Mouse (Mus musculus): ENCODE measurements at regions not wholly inside any gene's neighbourhood (a gene's known extent, or its start where the extent isn't known, plus 50 kb on each side); places are given as distances from the start of the nearest gene placed in this dataset.

- Histone ChIP-seq H3K4me2 (ENCODE audit: low read depth, low read length) (no peak overlapping the region), H3K4me3 (ENCODE audit: low read length) (no peak overlapping the region), H3K9me3 (ENCODE audit: low read length) (no peaks in the 10 kb centered on the region), H3K4me1 (ENCODE audit: insufficient read depth, low read length) (no peaks in the 10 kb centered on the region), H3K27me3 (ENCODE audit: insufficient read depth, low read length) (no peaks in the 10 kb centered on the region), H3K9ac (replicated peaks; ENCODE audit: low read length) (no peak overlapping the region), H3K36me3 (ENCODE audit: insufficient read depth, low read length) (no peaks in the 10 kb centered on the region), H3K27ac (no peak overlapping the region)
- ATAC-seq = peak; percentile 32; the same call in 1 of the 2 replicates
- 60% methylated on average over 5 of the region's 5 CpGs for WGBS
- DNase-seq (ENCODE audit: low spot score) = peak; percentile 25
- no peak for TF ChIP-seq CTCF (IDR thresholded peaks at IDR 0.05; ENCODE audit: low read depth)
Measured at GRCm38 (mm10) chr1:169819404-169819949, 72.0 kb upstream of the Rgs4 start.

GRCm38 (mm10) chr1:169816939-169817338 is 69.5 kb upstream of the Rgs4 start:
- 53% methylated on average over 6 of the region's 6 CpGs for WGBS
- H3K36me3 ChIP-seq (ENCODE audit: insufficient read depth, low read length) = no peaks in the 10 kb centered on the region
- no peak for DNase-seq (ENCODE audit: low spot score)
- H3K27ac ChIP-seq = no peak overlapping the region
- no peaks in the 10 kb centered on the region for H3K27me3 ChIP-seq (ENCODE audit: insufficient read depth, low read length)
- no peaks in the 10 kb centered on the region for H3K9me3 ChIP-seq (ENCODE audit: low read length)
- H3K4me2 ChIP-seq (ENCODE audit: low read depth, low read length) = no peak overlapping the region
- H3K9ac ChIP-seq (replicated peaks; ENCODE audit: low read length) = no peak overlapping the region
- ATAC-seq = no peak
- TF ChIP-seq CTCF (IDR thresholded peaks at IDR 0.05; ENCODE audit: low read depth) = no peak
- H3K4me3 ChIP-seq (ENCODE audit: low read length) = no peak overlapping the region
- no peaks in the 10 kb centered on the region for H3K4me1 ChIP-seq (ENCODE audit: insufficient read depth, low read length)

- Histone ChIP-seq H3K27me3 (ENCODE audit: insufficient read depth, low read length) (no peaks in the 10 kb centered on the region), H3K4me2 (ENCODE audit: low read depth, low read length) (no peak overlapping the region), H3K9ac (replicated peaks; ENCODE audit: low read length) (no peak overlapping the region), H3K36me3 (ENCODE audit: insufficient read depth, low read length) (no peaks in the 10 kb centered on the region), H3K9me3 (ENCODE audit: low read length) (no peaks in the 10 kb centered on the region), H3K4me3 (ENCODE audit: low read length) (no peak overlapping the region), H3K4me1 (ENCODE audit: insufficient read depth, low read length) (no peaks in the 10 kb centered on the region), H3K27ac (no peak overlapping the region)
- TF ChIP-seq CTCF (IDR thresholded peaks at IDR 0.05; ENCODE audit: low read depth) = no peak
- 58% methylated on average over 9 of the region's 9 CpGs for WGBS
- DNase-seq (ENCODE audit: low spot score) (peak; percentile 33), ATAC-seq (peak; percentile 45; the same call in 1 of the 2 replicates)
Measured at GRCm38 (mm10) chr1:169812512-169813101, 65.2 kb upstream of the Rgs4 start.

GRCm38 (mm10) chr1:169803428-169804138 is 56.1 kb upstream of the Rgs4 start:
- WGBS = 80% methylated on average over 4 of the region's 4 CpGs
- no peaks in the 10 kb centered on the region for H3K4me1 ChIP-seq (ENCODE audit: insufficient read depth, low read length)
- no peak for TF ChIP-seq CTCF (IDR thresholded peaks at IDR 0.05; ENCODE audit: low read depth)
- H3K9ac ChIP-seq (replicated peaks; ENCODE audit: low read length) = no peak overlapping the region
- H3K27ac ChIP-seq = no peak overlapping the region
- H3K27me3 ChIP-seq (ENCODE audit: insufficient read depth, low read length) = no peaks in the 10 kb centered on the region
- H3K4me3 ChIP-seq (ENCODE audit: low read length) = no peak overlapping the region
- H3K4me2 ChIP-seq (ENCODE audit: low read depth, low read length) = no peak overlapping the region
- H3K36me3 ChIP-seq (ENCODE audit: insufficient read depth, low read length) = no peaks in the 10 kb centered on the region
- ATAC-seq (no peak), DNase-seq (ENCODE audit: low spot score) (no peak)
- H3K9me3 ChIP-seq (ENCODE audit: low read length) = no peaks in the 10 kb centered on the region

GRCm38 (mm10) chr1:169802868-169803267 is 55.4 kb upstream of the Rgs4 start:
- Histone ChIP-seq H3K4me3 (ENCODE audit: low read length) (no peak overlapping the region), H3K36me3 (ENCODE audit: insufficient read depth, low read length) (no peaks in the 10 kb centered on the region), H3K4me2 (ENCODE audit: low read depth, low read length) (no peak overlapping the region), H3K9ac (replicated peaks; ENCODE audit: low read length) (no peak overlapping the region), H3K4me1 (ENCODE audit: insufficient read depth, low read length) (no peaks in the 10 kb centered on the region), H3K27me3 (ENCODE audit: insufficient read depth, low read length) (no peaks in the 10 kb centered on the region), H3K9me3 (ENCODE audit: low read length) (no peaks in the 10 kb centered on the region), H3K27ac (no peak overlapping the region)
- TF ChIP-seq CTCF (IDR thresholded peaks at IDR 0.05; ENCODE audit: low read depth) = no peak
- WGBS = 89% methylated on average over 4 of the region's 4 CpGs
- ATAC-seq = no peak
- no peak for DNase-seq (ENCODE audit: low spot score)

- H3K4me3 ChIP-seq (ENCODE audit: low read length) = no peak overlapping the region
- no peak overlapping the region for H3K4me2 ChIP-seq (ENCODE audit: low read depth, low read length)
- WGBS = 86% methylated on average over 8 of the region's 8 CpGs
- no peaks in the 10 kb centered on the region for H3K4me1 ChIP-seq (ENCODE audit: insufficient read depth, low read length)
- DNase-seq (ENCODE audit: low spot score) (no peak), ATAC-seq (no peak)
- H3K27ac ChIP-seq = no peak overlapping the region
- H3K9ac ChIP-seq (replicated peaks; ENCODE audit: low read length) = no peak overlapping the region
- no peaks in the 10 kb centered on the region for H3K27me3 ChIP-seq (ENCODE audit: insufficient read depth, low read length)
- H3K36me3 ChIP-seq (ENCODE audit: insufficient read depth, low read length) = no peaks in the 10 kb centered on the region
- H3K9me3 ChIP-seq (ENCODE audit: low read length) = no peaks in the 10 kb centered on the region
- no peak for TF ChIP-seq CTCF (IDR thresholded peaks at IDR 0.05; ENCODE audit: low read depth)
Measured at GRCm38 (mm10) chr1:169802053-169802830, 54.8 kb upstream of the Rgs4 start.

Measured in hindbrain, postnatal 0 days (tissue).